Mouse (Mus musculus) fat pad, adult 2 months (tissue): ENCODE data around the gene Eci1.
"Not testable (repeated sequence)": the region's sequence is repeated elsewhere in the genome, so short reads cannot be mapped to it uniquely, and the experiment has no call there.

Source experiments
- DNase-seq: peaks from one replicate; pipeline ENCODE4 v3.0.0-alpha.2; 2011; ENCODE audit warnings: low read depth, low spot score; ENCODE audit errors: extremely low read depth

Gene Eci1

DNA sequence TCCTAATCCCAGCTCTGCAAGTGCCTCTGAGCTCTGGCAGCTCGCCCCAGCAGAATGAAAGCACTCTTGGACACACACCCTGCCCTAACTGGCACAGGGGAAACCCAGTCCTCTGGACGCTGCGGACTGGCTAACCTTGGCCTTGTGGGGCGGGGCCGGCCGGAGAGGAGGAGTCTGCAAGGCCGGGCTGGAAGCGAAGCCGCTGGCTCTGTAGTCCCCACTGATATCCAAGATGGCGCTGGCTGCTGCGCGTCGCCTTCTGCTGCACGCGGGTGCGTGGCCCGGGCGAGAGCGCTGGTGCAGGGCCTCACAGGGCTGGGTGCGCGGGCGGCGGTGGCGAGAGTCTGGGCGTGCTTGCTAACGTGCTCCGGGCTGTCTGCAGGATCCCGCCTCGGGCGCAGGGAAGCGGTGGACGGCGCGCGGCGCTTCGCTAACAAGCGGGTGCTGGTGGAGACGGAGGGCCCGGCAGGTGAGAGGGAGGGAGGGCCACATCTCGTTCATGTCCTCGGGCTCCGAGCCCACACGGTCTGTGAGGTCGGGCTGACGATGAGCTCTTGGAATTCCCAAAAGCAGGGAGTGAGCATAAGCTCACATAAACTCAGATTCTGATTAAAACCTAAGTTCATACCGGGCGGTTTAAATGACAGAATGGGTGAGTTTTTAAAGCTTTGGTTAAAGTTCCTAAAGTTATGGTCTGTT lies at the start of gene Eci1:
Eci1 (plus strand) TSS at position 171 of the 699 bp plus-strand sequence.
- DNase-seq, result peak; percentile 90

- no peak for DNase-seq
These were observed 47.9 kb upstream of the Eci1 start for GRCm38 (mm10) chr17:24378496-24378895.

DNA sequence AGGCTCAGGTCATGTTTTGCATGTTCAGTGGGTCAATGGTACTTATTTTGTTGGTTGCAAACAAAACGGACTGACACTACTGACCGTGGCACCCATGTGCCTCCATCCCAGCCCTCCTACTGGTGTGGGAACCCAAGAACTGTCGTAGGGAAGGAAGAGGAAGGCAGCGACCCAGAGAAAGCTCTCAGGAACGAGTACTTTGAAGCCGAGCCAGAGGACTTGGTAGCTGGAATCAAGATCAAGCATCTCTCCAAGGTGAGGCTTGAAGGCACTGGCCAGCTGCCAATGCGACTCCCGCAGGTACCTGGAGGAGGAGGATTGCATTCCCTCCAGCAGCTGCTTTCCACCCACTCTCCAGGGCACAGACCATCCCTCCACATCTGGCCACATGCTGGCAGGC lies 42.7 kb upstream of the Eci1 start:
- no peak for DNase-seq

- DNase-seq, result no peak
These were observed 37.7 kb upstream of the Eci1 start for GRCm38 (mm10) chr17:24388711-24389110.

DNA sequence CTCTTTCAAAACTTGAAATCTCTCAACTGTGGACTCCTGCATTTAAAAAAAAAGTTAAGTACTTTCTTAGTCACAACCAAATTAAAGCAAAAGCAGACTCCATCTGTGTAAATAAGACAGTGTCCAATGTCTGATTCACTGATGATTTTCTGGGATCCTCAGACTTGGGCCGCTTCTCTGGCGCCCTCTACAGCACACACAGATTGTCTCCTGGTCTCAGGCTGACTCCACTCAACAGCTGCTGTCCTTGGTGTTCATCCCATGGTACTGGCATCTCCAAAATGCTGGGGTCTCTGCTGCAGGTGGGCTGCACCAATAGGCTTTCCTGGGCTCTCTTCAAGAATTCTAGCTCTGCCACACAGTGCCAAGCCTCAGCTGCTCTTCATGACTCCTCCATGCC lies 36.6 kb upstream of the Eci1 start:
- DNase-seq, result no peak

GRCm38 (mm10) chr17:24391149-24391548 lies 35.3 kb upstream of the Eci1 start:
- no peak for DNase-seq

DNA sequence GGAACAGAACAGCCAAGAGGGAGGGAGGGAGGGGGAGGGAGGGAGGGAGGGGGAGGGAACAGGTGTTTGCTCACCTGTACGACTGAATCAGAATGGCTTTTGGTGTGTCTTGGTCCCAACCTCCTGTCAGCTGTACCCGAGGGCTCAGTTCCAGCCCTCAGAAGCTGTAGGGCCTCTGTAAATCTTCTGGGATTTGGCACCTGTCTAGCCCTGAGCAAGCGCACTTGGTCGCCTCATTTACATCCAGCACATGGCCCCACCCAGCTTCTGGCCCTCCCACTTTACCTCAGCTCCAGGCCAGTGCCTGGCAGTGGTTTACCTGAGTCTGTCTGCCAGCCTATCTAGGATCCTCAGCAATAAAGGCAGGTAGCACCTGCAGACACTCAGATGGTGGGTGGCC lies 32.9 kb upstream of the Eci1 start:
- peak; percentile 42 for DNase-seq

- no peak for DNase-seq
These were observed 32.0 kb upstream of the Eci1 start for GRCm38 (mm10) chr17:24394456-24394855.

- DNase-seq, result no peak
These were observed 24.1 kb upstream of the Eci1 start for GRCm38 (mm10) chr17:24402371-24402770.

GRCm38 (mm10) chr17:24407116-24407803 lies 19.2 kb upstream of the Eci1 start:
- no peak for DNase-seq

- DNase-seq, result no peak
These were observed 12.8 kb upstream of the Eci1 start for GRCm38 (mm10) chr17:24413557-24414211.

DNA sequence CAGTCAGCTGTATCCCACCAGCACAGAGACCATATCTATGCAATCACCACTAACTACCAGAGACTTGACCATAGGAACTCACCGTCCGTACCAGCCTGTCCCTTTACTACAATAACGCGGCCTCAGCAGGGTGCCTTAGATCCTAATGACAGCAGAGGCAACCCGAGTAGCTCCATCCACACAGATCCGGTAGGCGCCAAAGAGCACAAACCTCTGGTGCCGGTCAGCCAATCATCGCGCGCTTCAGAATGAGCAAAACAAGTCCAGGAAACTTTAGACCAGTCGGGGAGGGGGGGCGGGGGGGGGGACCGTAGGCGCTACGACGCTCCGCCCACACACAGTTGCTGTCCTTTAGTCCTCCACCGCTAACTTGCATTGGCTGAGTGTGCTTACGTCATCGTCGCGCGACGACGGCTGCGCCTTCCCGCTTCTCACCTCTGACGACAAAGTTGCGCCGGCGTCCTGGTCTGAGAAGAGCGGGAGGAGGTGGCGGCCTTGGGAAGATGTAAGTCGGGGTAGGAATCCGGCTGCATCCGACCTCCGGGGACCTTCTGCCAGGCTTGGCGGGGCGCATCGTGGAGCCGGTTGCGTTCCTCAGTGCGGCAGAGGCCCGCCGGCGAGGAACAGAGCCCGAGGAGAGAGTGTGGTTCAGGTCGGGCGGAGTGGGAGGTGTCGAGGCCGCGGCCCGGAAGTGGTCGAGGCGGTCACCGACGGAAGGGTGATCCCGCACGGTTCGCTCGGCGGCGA lies 12.0 kb upstream of the Eci1 start, which contains the start of gene Rnps1:
Rnps1 (plus strand) TSS at position 336 of the 747 bp plus-strand sequence.
- peak; percentile 82 for DNase-seq

DNA sequence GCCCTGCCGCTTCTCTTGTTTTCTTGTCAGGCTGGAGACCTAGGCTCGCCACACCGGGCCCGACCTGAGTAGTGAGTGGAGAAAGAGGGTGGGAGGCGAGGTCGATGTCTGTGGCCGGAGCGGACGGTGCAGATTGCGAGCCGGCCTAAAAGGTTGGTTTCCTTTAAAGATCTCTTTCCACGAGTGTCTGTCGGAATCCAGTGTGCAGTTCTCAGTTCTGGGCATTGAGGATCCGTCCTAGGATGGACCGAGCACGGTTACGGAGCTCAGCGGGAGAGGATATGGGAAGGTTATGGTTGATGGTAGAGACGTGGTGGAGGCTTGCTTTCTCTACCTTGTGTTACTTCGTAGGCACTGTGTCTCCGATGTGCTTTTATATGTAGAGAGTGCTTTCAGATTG lies 11.4 kb upstream of the Eci1 start:
- DNase-seq, result no peak

DNA sequence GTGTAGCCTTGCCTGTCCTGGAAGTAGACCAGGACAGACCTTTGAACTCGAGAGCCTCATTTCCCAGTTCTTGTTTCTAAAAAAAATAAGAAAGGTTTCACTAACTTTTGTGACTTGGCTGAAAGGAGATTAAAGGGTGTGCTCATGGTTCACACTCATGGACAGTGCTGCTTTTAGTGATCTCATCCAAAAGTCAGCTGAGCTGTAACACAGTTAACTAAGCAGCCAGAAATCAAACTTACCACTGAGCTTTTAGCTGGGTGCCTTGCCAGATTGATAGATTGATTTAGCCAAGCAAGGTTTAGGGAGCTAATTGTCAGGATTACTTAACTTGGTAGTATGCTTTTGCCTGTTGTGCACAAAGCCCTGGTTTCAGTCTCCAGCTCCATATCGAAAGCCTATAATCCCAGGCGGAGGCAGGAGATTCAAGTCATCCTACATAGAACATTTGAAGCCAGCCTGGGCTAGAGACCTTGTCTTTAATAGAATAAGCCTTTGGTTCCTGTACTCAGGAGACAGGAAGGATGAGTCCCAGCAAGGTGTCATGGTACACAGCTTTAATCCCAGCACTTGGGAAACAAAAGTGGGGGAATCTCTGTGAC lies 10.3 kb upstream of the Eci1 start:
- peak; percentile 73 for DNase-seq

- peak; percentile 59 for DNase-seq
These were observed 3.3 kb upstream of the Eci1 start for GRCm38 (mm10) chr17:24423114-24423513.

GRCm38 (mm10) chr17:24424489-24424888 lies 2.0 kb upstream of the Eci1 start:
- DNase-seq, result no peak

DNA sequence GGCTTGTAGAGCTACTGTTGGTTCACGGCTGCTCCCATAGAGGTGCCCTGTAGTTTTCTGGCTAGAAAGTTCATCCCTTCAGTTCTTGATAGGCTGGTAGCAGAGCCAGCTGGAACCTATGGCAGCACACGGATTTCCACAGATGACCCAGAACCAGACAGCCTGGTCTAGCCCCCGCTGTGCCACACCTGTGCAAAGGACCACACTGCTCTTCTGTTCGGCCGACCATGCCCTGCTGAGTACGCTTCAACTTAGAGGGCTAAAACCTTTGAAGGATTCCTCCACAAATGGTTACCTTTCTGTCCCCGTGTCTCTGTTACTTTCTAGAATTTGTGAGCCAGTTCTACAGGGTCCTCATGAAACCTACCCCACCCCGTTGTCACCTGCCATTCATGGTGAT lies 1.1 kb upstream of the Eci1 start:
- not testable (repeated sequence) for DNase-seq

- DNase-seq, result no peak
These were observed 536 bp upstream of the Eci1 start for GRCm38 (mm10) chr17:24425905-24426304.

GRCm38 (mm10) chr17:24427170-24427557 lies 723 bp downstream of the Eci1 start:
- DNase-seq, result no peak

GRCm38 (mm10) chr17:24429201-24429983 lies 3.0 kb downstream of the Eci1 start:
- no peak for DNase-seq
